Comparison of ENCODE assay signal across 9 mouse cellular contexts in genomic region chr12:109748326-109749059, GRCm38 (mm10).
DNase-seq lines count a peak whose midpoint lies in the region; ATAC-seq lines count a peak whose summit lies in the region.
"Had no signal": no experiment of that assay in that cellular context is flagged by ENCODE, and none has a peak within 500 bp of the region (broad histone marks: within the 10 kb centered on the region; RNA-seq: fewer than 3 reads in every experiment).

No protein-coding gene starts in this region.

- 74% methylated on average over 12 of the region's 12 CpGs for WGBS in embryonic facial prominence, embryonic 12.5 days
- 88% methylated on average over 12 of the region's 12 CpGs for WGBS in neural tube, embryonic 11.5 days

- no peak overlapping the region for H3K9ac ChIP-seq in embryonic facial prominence, embryonic 12.5 days
- no peak overlapping the region for H3K9ac ChIP-seq in neural tube, embryonic 11.5 days (ENCODE audit: low read length)
- H3K9ac ChIP-seq: liver, embryonic 14.5 days had no signal

- H3K36me3 ChIP-seq in embryonic facial prominence, embryonic 12.5 days = peaks cover 12% of the 10 kb centered on the region; the same call in 1 of the 2 replicates
- no peaks in the 10 kb centered on the region for H3K36me3 ChIP-seq in neural tube, embryonic 11.5 days (ENCODE audit: control insufficient read depth, insufficient read depth, low read length)

- peak; percentile 10 to 11 for DNase-seq in heart, postnatal 10 days
- DNase-seq in heart, adult 18-20 months = no peak
- DNase-seq in layer of hippocampus, adult 18-20 months (ENCODE audit: low spot score in 2 of 2) = peak; percentile 82 to 92
- DNase-seq in neural tube, embryonic 11.5 days (ENCODE audit: low spot score) = no peak
- DNase-seq in cerebellum, postnatal 14 days = no peak
- DNase-seq in testis, postnatal 14 days (ENCODE audit: low spot score) = no peak
- DNase-seq in thymus, postnatal 4 days = no peak

- H3K27me3 ChIP-seq in embryonic facial prominence, embryonic 12.5 days = no peaks in the 10 kb centered on the region
- H3K27me3 ChIP-seq in neural tube, embryonic 11.5 days (ENCODE audit: control insufficient read depth, insufficient read depth, low read length) = no peaks in the 10 kb centered on the region

- no peaks in the 10 kb centered on the region for H3K9me3 ChIP-seq in embryonic facial prominence, embryonic 12.5 days
- H3K9me3 ChIP-seq in neural tube, embryonic 11.5 days (ENCODE audit: control insufficient read depth, low read length) = no peaks in the 10 kb centered on the region

- no peak overlapping the region for H3K4me3 ChIP-seq in embryonic facial prominence, embryonic 12.5 days
- H3K4me3 ChIP-seq in neural tube, embryonic 11.5 days (ENCODE audit: low read depth, low read length) = no peak overlapping the region

- no peak for ATAC-seq in embryonic facial prominence, embryonic 12.5 days (ENCODE audit: insufficient number of reproducible peaks, insufficient read depth, low FRiP score, low TSS enrichment)
- no peak for ATAC-seq in neural tube, embryonic 11.5 days (ENCODE audit: insufficient read depth, low FRiP score, low TSS enrichment)

- H3K4me1 ChIP-seq in embryonic facial prominence, embryonic 12.5 days = peaks cover 40% of the 10 kb centered on the region
- H3K4me1 ChIP-seq in neural tube, embryonic 11.5 days (ENCODE audit: control insufficient read depth, insufficient read depth, low read length) = peaks cover 34% of the 10 kb centered on the region

- H3K4me2 ChIP-seq in embryonic facial prominence, embryonic 12.5 days (replicated peaks) = no peak overlapping the region
- H3K4me2 ChIP-seq in neural tube, embryonic 11.5 days (ENCODE audit: low read depth) = no peak overlapping the region

- intact Hi-C loops in heart, postnatal 10 days (cut with DNase I) = no loop called here

- peak overlapping the region; percentile 46; the same call in 1 of the 2 replicates for H3K27ac ChIP-seq in embryonic facial prominence, embryonic 12.5 days
- peak overlapping the region; percentile 63; the same call in 1 of the 2 replicates for H3K27ac ChIP-seq in neural tube, embryonic 11.5 days (ENCODE audit: low read depth, low read length)
- H3K27ac ChIP-seq: liver, embryonic 14.5 days had no signal

Comparison
In these comparisons a context has a peak if more than half of its experiments do, and no peak if none do; other contexts are left out.
1. DNase-seq: peak in heart, postnatal 10 days (2 of 2) and layer of hippocampus, adult 18-20 months (2 of 2); none in heart, adult 18-20 months (0 of 2), neural tube, embryonic 11.5 days (single experiment), cerebellum, postnatal 14 days (0 of 2), testis, postnatal 14 days (single experiment) and thymus, postnatal 4 days (single experiment).